Mouse (Mus musculus) frontal cortex, postnatal 36 days (tissue): ENCODE results near the gene Rilpl1.
"Not testable (repeated sequence)": the region's sequence is repeated elsewhere in the genome, so short reads cannot be mapped to it uniquely, and the experiment has no call there.

Experiments
- DNase-seq, 2 experiments: peaks; one replicate each; pipeline ENCODE4 v3.0.0; 2022; ENCODE audit warnings: low spot score in 2 of 2

Gene Rilpl1

DNA sequence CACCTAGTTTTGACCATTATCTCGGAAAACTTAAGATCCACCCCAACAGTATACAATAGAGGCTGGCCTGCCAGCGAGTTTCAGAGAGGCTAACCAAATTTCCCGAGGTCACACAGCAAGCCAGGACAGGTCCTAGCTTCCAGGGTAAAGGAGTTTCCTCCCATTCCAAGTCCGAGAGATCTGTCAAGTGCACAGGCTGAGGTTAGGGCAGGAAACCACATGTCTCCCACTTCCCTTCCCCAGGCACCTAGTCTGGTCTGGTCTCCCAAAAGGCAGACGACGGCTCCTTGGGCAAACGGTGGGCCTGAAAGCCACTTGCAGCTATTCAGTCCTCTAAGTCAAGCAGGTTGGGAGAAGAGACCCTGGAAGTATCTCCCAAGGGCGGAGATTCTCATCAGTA is 1.5 kb downstream of the Rilpl1 start:
- no peak for DNase-seq

GRCm38 (mm10) chr5:124529191-124529651 is 2.0 kb downstream of the Rilpl1 start:
- no peak for DNase-seq

GRCm38 (mm10) chr5:124528791-124529190 is 2.4 kb downstream of the Rilpl1 start:
- no peak for DNase-seq

- no peak for DNase-seq
Measured at GRCm38 (mm10) chr5:124528351-124528750, 2.8 kb downstream of the Rilpl1 start.

- no peak for DNase-seq
Measured at GRCm38 (mm10) chr5:124524943-124525342, 6.2 kb downstream of the Rilpl1 start.

GRCm38 (mm10) chr5:124523032-124523431 is 8.2 kb downstream of the Rilpl1 start:
- DNase-seq, result no peak

GRCm38 (mm10) chr5:124521588-124521987 is 9.6 kb downstream of the Rilpl1 start:
- DNase-seq, result no peak

- peak; percentile 82 to 85 for DNase-seq
Measured at GRCm38 (mm10) chr5:124518648-124519047, 12.5 kb downstream of the Rilpl1 start.

DNA sequence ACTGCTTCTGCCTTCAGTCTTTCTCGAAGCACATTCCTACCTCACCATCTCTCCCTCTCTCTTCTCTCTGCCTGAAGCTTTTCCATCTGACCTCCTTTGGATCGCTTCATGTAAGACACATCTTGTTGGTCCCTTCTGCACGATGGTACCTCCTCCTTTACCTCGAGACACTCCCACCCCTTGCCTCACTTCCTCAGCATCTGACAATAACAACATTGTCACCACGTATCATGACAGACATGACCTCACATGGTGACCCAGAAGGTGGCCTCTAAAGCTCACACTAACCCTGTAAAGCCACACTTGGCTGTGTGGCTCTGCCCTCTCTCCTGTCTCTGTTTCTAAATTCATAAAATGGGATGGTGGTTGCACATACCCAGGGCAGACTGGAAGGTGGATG is 15.4 kb downstream of the Rilpl1 start:
- no peak for DNase-seq

DNA sequence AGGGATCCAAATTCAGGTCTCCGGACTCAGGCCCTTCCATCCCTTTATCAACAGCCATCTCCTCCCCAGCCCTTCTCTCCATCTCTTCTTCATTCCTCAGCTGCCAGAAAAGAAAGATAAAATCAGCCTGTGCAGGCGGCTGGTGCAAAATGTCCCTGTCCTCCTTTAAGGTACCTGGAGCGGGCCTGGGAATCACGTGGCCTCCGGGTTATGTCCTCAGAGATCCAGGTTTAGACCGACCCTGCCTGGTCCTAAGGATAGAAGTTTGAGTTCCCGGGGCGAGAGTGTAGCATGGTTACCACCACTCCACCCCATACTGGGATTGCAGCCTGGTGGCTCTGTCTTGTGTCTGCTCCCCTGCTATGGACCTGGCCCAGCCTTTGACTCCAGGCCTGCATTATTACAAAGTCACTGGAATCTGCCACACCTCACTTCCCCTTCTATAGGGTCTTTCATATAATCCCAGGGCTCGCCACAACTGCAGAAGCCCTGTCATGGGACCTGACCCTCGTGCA is 20.6 kb downstream of the Rilpl1 start:
- no peak for DNase-seq

GRCm38 (mm10) chr5:124509742-124510237 is 21.4 kb downstream of the Rilpl1 start:
- no peak for DNase-seq

DNA sequence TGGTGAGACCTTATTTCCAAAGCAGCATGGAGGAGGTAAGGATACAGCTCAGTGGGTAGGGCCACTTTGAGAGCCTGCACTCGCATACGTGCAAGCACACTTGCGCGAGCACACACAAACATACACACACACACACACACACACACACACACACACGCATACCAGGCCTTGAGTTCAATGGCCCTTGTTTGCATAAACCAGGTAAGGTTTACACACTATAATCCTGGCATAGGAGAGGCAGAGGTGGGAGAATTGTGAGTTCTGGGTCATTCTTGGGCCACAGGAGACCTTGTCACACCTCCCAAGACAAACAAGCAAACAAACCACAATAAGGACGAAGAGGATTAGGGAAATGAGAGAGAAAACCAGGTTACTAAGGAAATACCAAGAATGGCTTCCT is 22.0 kb downstream of the Rilpl1 start:
- DNase-seq, result no peak

- DNase-seq, result no peak
Measured at GRCm38 (mm10) chr5:124506731-124507359, 24.3 kb downstream of the Rilpl1 start.

DNA sequence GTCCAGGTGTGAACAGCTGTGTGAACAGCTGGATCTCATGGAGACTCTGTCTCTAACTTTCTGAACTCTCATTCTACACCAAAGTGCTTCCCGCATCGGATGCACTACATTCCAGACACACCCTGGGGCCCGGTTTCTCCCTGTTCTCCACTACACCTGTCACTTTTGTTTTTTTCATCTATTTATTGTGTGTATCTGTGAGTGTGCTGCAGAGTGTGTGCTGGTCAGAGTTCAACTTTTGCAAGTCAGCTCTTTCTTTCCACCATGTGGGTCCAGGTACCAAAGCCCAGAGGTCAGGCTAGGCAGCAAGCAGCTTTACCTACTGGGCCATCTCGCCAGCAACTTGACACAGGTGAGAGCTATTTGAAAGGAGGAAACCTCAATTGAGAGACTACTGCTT is 26.0 kb downstream of the Rilpl1 start:
- no peak for DNase-seq

DNA sequence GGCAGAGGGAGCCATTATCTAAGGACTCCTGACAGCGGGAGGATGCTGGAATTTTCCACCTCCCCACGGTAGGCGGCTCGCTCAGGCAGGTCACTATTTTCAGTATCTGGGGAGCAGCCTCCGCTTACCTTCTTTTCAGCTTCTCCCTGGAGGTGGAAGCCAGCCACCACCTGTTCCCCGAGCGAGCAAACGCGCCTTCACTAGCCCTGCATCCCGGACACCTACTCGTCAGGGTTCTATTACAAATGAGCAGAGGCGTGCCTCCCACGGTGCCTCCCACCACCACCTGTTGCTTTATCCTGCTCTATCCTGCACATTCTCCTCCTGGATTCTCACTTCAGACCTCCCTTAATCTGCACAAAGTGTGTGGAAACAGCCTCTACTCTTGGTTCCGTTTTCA is 27.4 kb downstream of the Rilpl1 start:
- DNase-seq, result peak; percentile 88 to 91

DNA sequence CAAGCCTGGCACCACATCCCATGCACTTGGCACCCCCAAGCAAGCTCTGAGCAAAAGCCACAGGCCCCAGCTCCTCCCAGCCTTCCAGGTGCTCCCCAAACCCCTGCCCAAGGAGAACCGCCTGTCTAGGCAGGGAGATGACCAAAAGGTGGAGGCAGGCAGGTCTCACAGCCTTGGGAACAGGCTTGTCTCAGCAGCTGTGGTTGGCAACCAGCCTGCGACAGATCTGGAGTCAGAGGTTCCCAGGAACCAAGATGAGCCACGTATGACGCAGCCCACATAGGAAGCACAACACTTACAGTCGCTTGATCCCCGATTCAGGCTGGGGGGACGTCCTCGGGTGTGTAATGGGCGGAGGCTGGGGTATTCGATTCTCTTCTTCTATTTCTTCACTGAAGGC is 29.6 kb downstream of the Rilpl1 start:
- DNase-seq, result no peak

GRCm38 (mm10) chr5:124500573-124500972 is 30.6 kb downstream of the Rilpl1 start:
- peak; percentile 67 to 72 for DNase-seq

GRCm38 (mm10) chr5:124500037-124500436 is 31.2 kb downstream of the Rilpl1 start:
- DNase-seq, result not testable (repeated sequence)

DNA sequence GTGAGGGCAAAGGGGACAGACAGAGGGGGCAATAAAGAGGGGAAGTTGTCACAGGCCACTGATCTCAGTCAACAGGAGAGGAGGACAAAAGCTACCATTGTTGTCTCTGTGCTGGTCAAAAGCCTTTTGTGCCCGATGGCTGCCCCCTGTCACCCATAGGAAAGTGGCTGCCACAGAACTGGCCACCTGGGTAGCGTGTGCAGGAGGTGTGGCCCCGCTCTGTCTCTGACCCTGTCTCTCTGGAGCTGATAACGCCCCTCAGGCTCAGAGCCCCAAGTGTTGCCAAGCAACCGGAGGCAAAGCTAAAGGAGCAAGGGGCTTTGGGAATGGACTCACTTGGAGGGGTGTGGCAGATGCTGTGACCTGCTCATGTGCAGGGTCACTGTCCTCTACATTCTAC is 32.2 kb downstream of the Rilpl1 start:
- no peak for DNase-seq

GRCm38 (mm10) chr5:124498221-124498876 is 32.8 kb downstream of the Rilpl1 start:
- no peak for DNase-seq

DNA sequence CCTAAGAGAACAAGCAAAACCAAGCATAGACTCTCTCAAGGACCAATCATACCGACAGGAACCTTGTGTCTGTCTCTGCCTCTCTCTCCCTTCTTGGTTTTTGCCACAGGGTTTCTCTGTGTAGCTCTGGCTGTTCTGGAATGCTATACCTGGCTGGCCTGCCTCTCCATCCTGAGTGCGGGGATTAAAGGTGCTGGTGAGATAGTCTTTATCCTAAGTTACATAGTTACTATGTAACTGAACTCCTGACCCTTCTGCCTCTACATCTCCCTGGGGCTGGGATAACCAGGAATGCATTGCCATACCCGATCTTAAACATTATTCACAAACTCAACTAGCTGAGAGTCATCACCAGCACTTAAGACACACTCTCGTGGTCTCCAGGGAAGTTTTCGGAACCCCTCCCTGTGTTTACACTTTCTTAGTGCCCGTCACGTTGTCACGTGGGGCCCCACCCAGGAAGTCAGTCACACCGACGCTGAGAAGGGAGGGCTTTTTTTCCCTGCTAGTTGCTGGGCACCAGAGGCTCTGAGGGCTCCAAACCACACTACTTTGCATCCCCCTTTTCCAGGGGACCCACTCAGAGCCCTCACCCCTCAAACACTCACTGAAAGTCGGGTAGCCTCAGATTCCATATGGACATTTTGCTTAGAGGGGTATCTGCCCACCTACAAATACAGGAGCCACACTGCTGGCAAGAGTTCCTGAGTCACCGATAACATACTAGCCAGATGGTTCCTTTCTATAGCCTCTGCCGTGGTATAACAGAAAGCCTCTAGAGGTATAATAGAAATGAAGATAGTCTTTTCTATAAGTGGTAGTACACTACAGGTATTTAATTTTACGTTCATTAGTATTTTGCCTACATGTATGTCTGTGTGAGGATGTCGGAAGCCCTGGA is 34.3 kb downstream of the Rilpl1 start:
- DNase-seq, result no peak

- DNase-seq, result no peak
Measured at GRCm38 (mm10) chr5:124495547-124495946, 35.6 kb downstream of the Rilpl1 start.
